Mouse (Mus musculus) left cerebral cortex, adult 2 months (tissue): Measurements from ENCODE around the gene Gm2237. TPM values are rescaled to one million over a fixed set of nuclear protein-coding genes. Genes with fewer than 3 reads are reported as not detected.
A peak's percentile ranks its signal among the peaks of the same experiment; 100 is the strongest.
"Not testable (repeated sequence)": the region's sequence is repeated elsewhere in the genome, so short reads cannot be mapped to it uniquely, and the experiment has no call there.

Experiments used
- DNase-seq, 2 experiments: peaks; one replicate each; pipeline ENCODE4 v3.0.0; 2021 to 2022; ENCODE audit warnings: low spot score in 2 of 2, mixed read lengths in 1 of 2; ENCODE audit errors: extremely low spot score in 1 of 2
- H3K27ac ChIP-seq: fragments of 200-600 bp; 2 replicates; pipeline ENCODE4 v1.8.1; 2022
- H3K4me3 ChIP-seq: fragments of 200-600 bp; 2 replicates; pipeline ENCODE4 v1.8.1; 2022
- intact Hi-C: fragments of 180-260 bp; cut with DNase I; formaldehyde crosslinking; loops from one replicate; pipeline ENCODE4 v1.15.1; 2025
- long read RNA-seq, 2 experiments: library from polyadenylated mRNA; stranded (forward); transcript quantifications; one replicate each; pipeline ENCODE4 v2.0.0; 2021; ENCODE audit warnings: borderline mapping rate in 2 of 2
- total RNA-seq, 2 experiments: library from RNA; stranded (reverse); gene quantifications; 2 replicates each; pipeline ENCODE4 v1.2.3; 2021

Gm2237 gene
- total RNA-seq: 1 to 10 TPM; 2.2 to 4.1 TPM
- long read RNA-seq, experiment 1: 0 reads
- long read RNA-seq, experiment 2, partial matches to known transcripts: 0 of 1 reads
- long read RNA-seq, experiment 2, other reads (novel, unspliced or antisense): 1 of 1 reads

DNA sequence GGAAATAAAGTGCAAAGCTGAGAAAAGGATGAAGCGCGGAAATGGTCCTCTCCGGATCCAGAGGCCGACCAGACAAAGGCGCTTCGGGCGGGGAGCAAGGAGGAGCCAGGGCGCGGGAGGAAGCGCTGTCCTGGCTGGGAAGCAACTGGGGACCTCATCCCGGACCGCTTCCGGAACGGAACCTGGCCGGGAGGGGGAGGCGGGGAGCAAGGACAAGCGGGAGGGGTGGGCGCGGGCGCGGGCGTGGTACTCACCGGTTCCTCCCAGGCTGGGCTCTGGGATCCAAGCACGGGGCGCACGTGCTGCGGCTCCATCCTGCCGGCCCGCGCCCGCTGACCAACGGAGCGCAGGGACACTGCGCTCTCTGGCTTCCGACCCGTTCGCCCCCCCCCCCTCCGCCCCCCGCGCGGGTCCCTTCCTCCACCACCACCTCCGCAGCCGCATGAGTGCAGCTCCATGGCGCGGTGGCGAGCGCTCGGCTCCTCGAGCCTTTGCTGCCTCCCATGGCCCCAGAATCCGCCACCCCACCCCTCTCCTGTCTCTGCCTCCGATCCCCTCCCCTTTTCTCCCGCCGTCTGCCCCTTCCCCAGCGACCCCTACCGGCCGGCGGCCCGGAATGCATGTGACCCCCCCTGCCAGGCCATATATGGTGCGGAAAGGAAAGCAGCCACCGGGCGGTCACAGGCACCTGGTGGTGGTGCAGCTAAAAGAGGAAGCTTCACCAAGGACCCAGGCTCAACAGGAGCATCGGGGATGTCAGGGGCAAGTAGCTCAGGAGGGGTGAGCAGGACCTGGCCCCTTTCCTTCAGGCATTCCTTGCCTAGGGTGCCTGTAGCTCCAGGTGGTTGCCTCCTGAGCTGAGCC, at the start of gene Gm2237:
Gene Gm2237, minus strand, starts transcription at position 332 of the 864 bp plus-strand sequence.
- DNase-seq: peak; percentile 12 to 19
- H3K4me3 ChIP-seq: peak within 1 kb of the TSS; percentile 42
- H3K27ac ChIP-seq, intact Hi-C loops: not testable (repeated sequence)

DNA sequence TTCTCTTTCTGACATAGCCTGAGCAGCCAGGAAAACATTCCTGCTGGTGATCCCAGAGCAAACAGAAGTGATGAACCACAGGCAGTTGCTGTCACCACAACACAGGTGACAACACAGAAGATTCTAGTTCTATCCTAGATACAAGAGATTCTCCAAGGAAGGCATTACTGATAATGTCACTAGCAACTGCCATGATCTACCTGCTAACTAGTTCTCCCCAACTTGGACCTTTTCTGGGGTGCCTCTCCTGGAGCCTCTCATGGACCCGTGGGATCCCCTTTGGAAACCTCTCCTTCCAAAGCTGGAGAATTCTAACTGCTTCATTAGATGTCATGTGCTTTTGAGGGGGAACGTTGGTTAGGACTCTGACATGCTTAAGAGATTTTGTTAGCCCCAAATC, 17.5 kb upstream of the Gm2237 start, which contains the start of gene Gm5458:
Gene Gm5458, minus strand, starts transcription at position 101 of the 400 bp plus-strand sequence.
- H3K27ac ChIP-seq, intact Hi-C loops, DNase-seq, H3K4me3 ChIP-seq: not testable (repeated sequence)

DNA sequence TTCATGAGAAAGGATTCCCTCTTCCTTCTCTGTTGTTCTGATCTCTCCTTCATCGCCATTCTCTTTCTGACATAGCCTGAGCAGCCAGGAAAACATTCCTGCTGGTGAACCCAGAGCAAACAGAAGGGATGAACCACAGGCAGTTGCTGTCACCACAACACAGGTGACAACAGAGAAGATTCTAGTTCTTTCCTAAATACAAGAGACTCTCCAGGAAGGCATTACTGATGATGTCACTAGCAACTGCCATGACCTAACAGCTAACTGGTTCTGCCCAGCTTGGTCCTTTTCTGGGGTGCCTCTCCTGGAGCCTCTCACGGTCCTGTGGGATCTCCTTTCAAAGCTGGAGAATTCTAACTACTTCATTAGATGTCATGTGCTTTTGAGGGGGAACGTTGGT, 35.1 kb downstream of the Gm2237 start, which contains the start of gene Gm2244:
Gene Gm2244, minus strand, starts transcription at position 101 of the 400 bp plus-strand sequence.
- DNase-seq, intact Hi-C loops, H3K4me3 ChIP-seq, H3K27ac ChIP-seq: not testable (repeated sequence)

Other genes starting within 250 kb of the Gm2237 start
- not detected for gene Gm21738, start 166.2 kb downstream of the Gm2237 start, total RNA-seq
- not detected for gene Gm2244, start 35.2 kb downstream of the Gm2237 start, total RNA-seq
- gene Gm5458, start 17.4 kb upstream of the Gm2237 start, total RNA-seq: not detected
- gene Nid2, start 166.1 kb upstream of the Gm2237 start, total RNA-seq: 1 to 10 TPM; 2.3 to 2.6 TPM
- gene Rtraf, start 238.7 kb upstream of the Gm2237 start, total RNA-seq: 10 to 100 TPM; 42.9 to 45.1 TPM